Mouse (Mus musculus) thymus, adult 2 months (tissue): ENCODE measurements at regions not wholly inside any gene's neighbourhood (a gene's known extent, or its start where the extent isn't known, plus 50 kb on each side); places are given as distances from the start of the nearest gene placed in this dataset.
A peak's percentile ranks its signal among the peaks of the same experiment; 100 is the strongest.

ENCODE experiments used
- DNase-seq: peaks from one replicate; pipeline ENCODE4 v3.0.0; 2021
- H3K27ac ChIP-seq: fragments of 200-500 bp; 2 replicates; pipeline ENCODE4 v1.5.1; 2012; ENCODE audit warnings: low read length, control low read depth; ENCODE audit not compliant: control insufficient read depth, insufficient read depth
- H3K27me3 ChIP-seq: fragments of 200-500 bp; 2 replicates; pipeline ENCODE4 v1.6.1; 2012; ENCODE audit warnings: mild to moderate bottlenecking, low read length, moderate library complexity, mixed read lengths; ENCODE audit not compliant: control insufficient read depth, insufficient read depth
- H3K36me3 ChIP-seq: fragments of 200-500 bp; 2 replicates; pipeline ENCODE4 v1.6.1; 2012; ENCODE audit warnings: mild to moderate bottlenecking, low read length, moderate library complexity; ENCODE audit not compliant: control insufficient read depth, insufficient read depth
- H3K4me1 ChIP-seq: fragments of 200-500 bp; replicated peaks from 2 replicates; pipeline ENCODE4 v1.6.1; 2012; ENCODE audit warnings: low read length; ENCODE audit not compliant: control insufficient read depth, insufficient read depth
- H3K4me3 ChIP-seq: fragments of 200-500 bp; 2 replicates; pipeline ENCODE4 v1.5.1; 2012; ENCODE audit warnings: mild to moderate bottlenecking, low read length, control low read depth, moderate library complexity; ENCODE audit not compliant: control insufficient read depth, insufficient read depth
- CTCF ChIP-seq: fragments of 200-500 bp; IDR thresholded peaks from 2 replicates; pipeline ENCODE4 v1.5.1; 2012; ENCODE audit warnings: mild to moderate bottlenecking, control low read depth, low read length, moderate library complexity, borderline replicate concordance; ENCODE audit not compliant: control insufficient read depth, poor library complexity, insufficient read depth; ENCODE audit errors: extremely low read depth
- POLR2A ChIP-seq: fragments of 200-500 bp; IDR thresholded peaks from 2 replicates; pipeline ENCODE4 v1.6.1; 2012; ENCODE audit warnings: mild to moderate bottlenecking, low read length, control low read depth, moderate library complexity; ENCODE audit not compliant: control insufficient read depth, poor library complexity, insufficient read depth; ENCODE audit errors: extremely low read depth
- WGBS: fragments of 180-500 bp; shearing (Covaris S2); methylation state at CpG from one replicate; pipeline ENCODE4 v1.1.7; 2018; 5-methylcytosine and 5-hydroxymethylcytosine counted together

DNA sequence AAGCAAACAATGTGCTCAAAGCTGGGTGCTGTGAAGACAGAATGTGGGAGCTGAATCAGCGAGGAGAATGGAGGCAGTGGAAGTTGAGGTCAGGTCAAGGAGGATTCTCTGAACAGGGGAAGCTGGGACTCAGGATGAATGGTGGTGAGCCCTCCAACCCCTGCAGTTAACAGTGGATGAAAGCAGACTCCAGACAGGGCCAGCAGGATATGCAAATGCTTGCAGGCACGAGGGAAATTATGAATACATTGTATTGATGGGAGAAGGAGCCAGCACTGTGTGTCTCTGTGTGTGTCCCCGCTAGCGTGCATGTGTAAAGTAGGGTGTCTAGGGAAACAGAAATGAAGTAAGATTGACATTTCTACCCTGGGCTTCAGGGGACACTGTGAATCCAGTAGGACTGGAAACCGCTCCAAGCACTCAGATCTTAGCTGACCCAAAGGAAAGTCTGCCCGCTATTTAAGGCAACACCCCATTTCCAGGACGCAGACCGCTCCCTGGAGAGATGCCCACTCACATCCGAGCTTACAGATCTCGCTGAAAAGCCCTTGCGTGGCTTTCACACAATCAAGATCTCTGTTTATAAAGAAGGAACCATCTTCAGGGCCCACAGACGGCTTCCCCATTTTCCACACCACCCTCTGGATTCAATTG, 141.7 kb downstream of the Trim33 start:
- H3K36me3 ChIP-seq, result no peaks in the 10 kb centered on the region
- WGBS, result 86% methylated on average over 12 of the region's 12 CpGs
- TF ChIP-seq POLR2A (no peak), CTCF (no peak)
- no peak overlapping the region for H3K4me3 ChIP-seq
- no peak overlapping the region for H3K27ac ChIP-seq
- DNase-seq, result no peak
- no peaks in the 10 kb centered on the region for H3K4me1 ChIP-seq
- no peaks in the 10 kb centered on the region for H3K27me3 ChIP-seq

- no peak for DNase-seq
- no peaks in the 10 kb centered on the region for H3K36me3 ChIP-seq
- no peaks in the 10 kb centered on the region for H3K4me1 ChIP-seq
- 86% methylated on average over 9 of the region's 9 CpGs for WGBS
- no peak overlapping the region for H3K27ac ChIP-seq
- TF ChIP-seq POLR2A (no peak), CTCF (no peak)
- no peaks in the 10 kb centered on the region for H3K27me3 ChIP-seq
- no peak overlapping the region for H3K4me3 ChIP-seq
Measured at GRCm38 (mm10) chr3:103421275-103421621, 142.2 kb downstream of the Trim33 start.

DNA sequence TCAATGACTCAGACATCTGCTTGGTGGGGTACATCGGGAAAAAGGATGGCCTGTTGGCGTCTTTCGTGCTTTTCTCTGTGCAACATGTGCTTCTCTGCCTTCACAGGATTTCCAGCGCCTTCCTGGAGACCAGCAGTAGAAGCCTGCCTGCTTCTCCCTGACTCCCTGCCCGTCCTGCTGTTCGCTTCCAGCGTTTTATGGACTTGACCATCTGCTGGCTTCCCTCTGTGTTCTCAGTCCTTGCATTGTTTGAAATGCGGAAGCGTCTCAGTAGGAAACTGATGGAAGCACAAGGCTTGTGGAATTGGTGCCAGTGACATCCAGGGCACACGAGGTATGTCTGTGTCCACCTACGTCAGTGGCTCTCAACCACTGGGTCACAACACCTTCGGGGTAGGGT, 143.7 kb downstream of the Trim33 start:
- WGBS, result 94% methylated on average over 12 of the region's 12 CpGs
- Histone ChIP-seq H3K4me3 (no peak overlapping the region), H3K27ac (no peak overlapping the region), H3K36me3 (no peaks in the 10 kb centered on the region), H3K27me3 (no peaks in the 10 kb centered on the region), H3K4me1 (no peaks in the 10 kb centered on the region)
- no peak for TF ChIP-seq POLR2A
- TF ChIP-seq CTCF, result no peak
- no peak for DNase-seq

GRCm38 (mm10) chr3:103423290-103423689, 144.2 kb downstream of the Trim33 start:
- Histone ChIP-seq H3K4me1 (no peaks in the 10 kb centered on the region), H3K4me3 (no peak overlapping the region), H3K27ac (no peak overlapping the region), H3K27me3 (no peaks in the 10 kb centered on the region), H3K36me3 (no peaks in the 10 kb centered on the region)
- DNase-seq, result no peak
- 95% methylated on average over 4 of the region's 4 CpGs for WGBS
- TF ChIP-seq CTCF, result no peak
- TF ChIP-seq POLR2A, result no peak

- Histone ChIP-seq H3K27me3 (no peaks in the 10 kb centered on the region), H3K27ac (no peak overlapping the region), H3K36me3 (no peaks in the 10 kb centered on the region), H3K4me3 (no peak overlapping the region), H3K4me1 (0 out of 2 replicates have a peak, but pooled peaks cover 3% of the 10 kb centered on the region)
- DNase-seq, result no peak
- WGBS, result 87% methylated on average over 19 of the region's 19 CpGs
- TF ChIP-seq POLR2A (no peak), CTCF (no peak)
Measured at GRCm38 (mm10) chr3:103425812-103426430, 146.8 kb downstream of the Trim33 start.

DNA sequence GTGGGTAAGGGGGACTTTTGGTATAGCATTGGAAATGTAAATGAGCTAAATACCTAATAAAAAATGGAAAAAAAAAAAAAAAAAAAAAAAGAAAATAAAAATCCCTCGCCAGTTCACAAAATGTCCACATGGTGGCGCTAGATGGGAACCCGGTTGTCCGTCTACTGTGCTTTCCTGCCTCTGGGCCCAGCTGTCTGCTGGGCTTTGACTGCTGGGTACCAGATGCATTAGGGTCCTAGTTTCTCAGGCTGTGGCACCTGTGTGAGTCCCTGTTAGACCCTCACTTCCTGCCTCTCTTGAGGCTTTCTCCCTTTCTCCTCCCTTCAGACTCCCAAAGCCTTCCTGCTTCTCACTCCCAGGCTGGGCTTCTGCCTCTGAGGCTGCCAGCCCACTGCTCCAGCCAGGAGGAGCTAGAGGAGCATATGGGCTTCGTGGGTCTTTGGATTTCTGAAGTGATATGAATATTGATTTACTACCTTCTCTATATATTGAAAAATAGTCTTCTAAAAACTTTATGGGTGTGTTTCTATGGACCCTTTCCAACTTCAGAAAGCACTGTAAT, 145.7 kb upstream of the Syt6 start:
- no peak overlapping the region for H3K4me3 ChIP-seq
- DNase-seq, result peak; percentile 33
- no peaks in the 10 kb centered on the region for H3K36me3 ChIP-seq
- peaks cover 9% of the 10 kb centered on the region; the same call in 1 of the 2 replicates for H3K4me1 ChIP-seq
- TF ChIP-seq POLR2A (no peak), CTCF (peak; percentile 79; the same call in 1 of the 2 replicates)
- 14% methylated on average over 4 of the region's 5 CpGs for WGBS
- no peaks in the 10 kb centered on the region for H3K27me3 ChIP-seq
- H3K27ac ChIP-seq, result peak overlapping the region; percentile 1; the same call in 1 of the 2 replicates
